Mouse (Mus musculus) heart, embryonic 11.5 days (tissue): ENCODE results near the gene Lamb3. TPM values are rescaled to one million over a fixed set of nuclear protein-coding genes. Genes with fewer than 3 reads are reported as not detected.

Experiments
- ATAC-seq: fragments of 200-750 bp; cut with Nextera tagmentation; replicated peaks from 2 replicates; pipeline ENCODE4 v1.8.0; 2017; ENCODE audit warnings: moderate library complexity; ENCODE audit not compliant: insufficient number of reproducible peaks, low FRiP score, low TSS enrichment
- H3K27ac ChIP-seq: fragments of 300-500 bp; sonication (generic); 2 replicates; pipeline ENCODE4 v1.5.1; 2014; ENCODE audit warnings: mild to moderate bottlenecking, low read depth, low read length
- H3K27me3 ChIP-seq: fragments of 300-500 bp; sonication (generic); 2 replicates; pipeline ENCODE4 v1.6.1; 2014; ENCODE audit warnings: mild to moderate bottlenecking, low read length, mixed read lengths; ENCODE audit not compliant: control insufficient read depth, insufficient read depth
- H3K36me3 ChIP-seq: fragments of 300-500 bp; sonication (generic); 2 replicates; pipeline ENCODE4 v1.6.1; 2014; ENCODE audit warnings: mild to moderate bottlenecking, low read length, moderate library complexity, mixed read lengths; ENCODE audit not compliant: control insufficient read depth, insufficient read depth
- H3K4me1 ChIP-seq: fragments of 300-500 bp; sonication (generic); 2 replicates; pipeline ENCODE4 v1.6.1; 2014; ENCODE audit warnings: low read length; ENCODE audit not compliant: control insufficient read depth, insufficient read depth
- H3K4me2 ChIP-seq: fragments of 300-500 bp; sonication (generic); 2 replicates; pipeline ENCODE4 v1.6.1; 2014; ENCODE audit warnings: mild to moderate bottlenecking, moderate library complexity
- H3K4me3 ChIP-seq: fragments of 300-500 bp; sonication (generic); 2 replicates; pipeline ENCODE4 v1.5.1; 2014; ENCODE audit warnings: low read depth, low read length
- H3K9ac ChIP-seq: fragments of 300-500 bp; sonication (generic); 2 replicates; pipeline ENCODE4 v1.6.1; 2014; ENCODE audit warnings: mild to moderate bottlenecking, low read depth, low read length, moderate library complexity
- H3K9me3 ChIP-seq: fragments of 300-500 bp; sonication (generic); replicated peaks from 2 replicates; pipeline ENCODE4 v1.6.1; 2016; ENCODE audit warnings: low read length; ENCODE audit not compliant: control insufficient read depth
- WGBS: fragments of 180-500 bp; shearing (Covaris S2); extraction: QIAGEN DNeasy Blood & Tissue Kit; methylation state at CpG from one replicate; pipeline ENCODE4 v1.1.7; 2014; ENCODE audit not compliant: insufficient replicate concordance; 5-methylcytosine and 5-hydroxymethylcytosine counted together
- polyA plus RNA-seq: library from polyadenylated mRNA; unstranded; fragments of >200 nt; fragmentation: Nextera tagmentation; extraction: Ambion mirVana; gene quantifications from 2 replicates; pipeline ENCODE4 v1.2.1, GENCODE M21; 2014

Gene Lamb3
- polyA plus RNA-seq, 1 experiment from 2014 or later = 0.64 TPM

GRCm38 (mm10) chr1:193315705-193316357 is 108.3 kb downstream of the Lamb3 start:
- H3K4me3 ChIP-seq = no peak overlapping the region
- H3K4me1 ChIP-seq = peaks cover 23% of the 10 kb centered on the region
- peak overlapping the region; percentile 92 for H3K27ac ChIP-seq
- no peaks in the 10 kb centered on the region for H3K36me3 ChIP-seq
- no peaks in the 10 kb centered on the region for H3K9me3 ChIP-seq
- no peaks in the 10 kb centered on the region for H3K27me3 ChIP-seq
- no peak overlapping the region for H3K4me2 ChIP-seq
- 27% methylated on average over 5 of the region's 5 CpGs for WGBS
- no peak overlapping the region for H3K9ac ChIP-seq
- peak; percentile 64 for ATAC-seq

- peak; percentile 32; the same call in 1 of the 2 replicates for ATAC-seq
- H3K9me3 ChIP-seq = no peaks in the 10 kb centered on the region
- H3K4me3 ChIP-seq = no peak overlapping the region
- WGBS = 33% methylated on average over 9 of the region's 9 CpGs
- H3K27ac ChIP-seq = peak overlapping the region; percentile 92
- H3K27me3 ChIP-seq = no peaks in the 10 kb centered on the region
- H3K9ac ChIP-seq = no peak overlapping the region
- no peak overlapping the region for H3K4me2 ChIP-seq
- no peaks in the 10 kb centered on the region for H3K36me3 ChIP-seq
- H3K4me1 ChIP-seq = peaks cover 23% of the 10 kb centered on the region
Observed at GRCm38 (mm10) chr1:193316358-193316750, 108.9 kb downstream of the Lamb3 start.

DNA sequence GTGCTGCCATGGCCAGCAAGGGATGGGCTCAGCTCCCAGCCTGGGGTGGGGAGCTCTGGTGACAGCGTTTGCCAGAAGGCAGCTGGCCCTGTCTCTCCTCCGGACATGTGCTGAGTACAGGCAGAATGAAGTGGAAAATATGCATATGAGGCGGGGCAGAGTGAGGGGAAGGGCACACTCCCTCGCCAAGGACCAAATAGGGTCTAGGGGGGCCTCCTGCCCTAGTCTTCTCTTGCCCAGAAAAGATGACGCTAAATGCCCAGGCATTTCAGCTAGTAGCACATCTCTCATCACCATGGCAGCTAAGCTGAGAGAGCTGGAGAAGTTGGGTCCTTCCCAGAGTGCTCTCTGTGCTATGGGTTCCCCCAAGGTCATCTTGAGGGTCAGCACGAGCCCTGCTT is 109.7 kb downstream of the Lamb3 start:
- ATAC-seq = peak; percentile 70
- no peak overlapping the region; the same call in 1 of the 2 replicates for H3K9ac ChIP-seq
- H3K4me1 ChIP-seq = peaks cover 23% of the 10 kb centered on the region
- H3K27me3 ChIP-seq = no peaks in the 10 kb centered on the region
- no peak overlapping the region for H3K4me3 ChIP-seq
- H3K4me2 ChIP-seq = no peak overlapping the region
- 16% methylated on average over 6 of the region's 6 CpGs for WGBS
- H3K36me3 ChIP-seq = no peaks in the 10 kb centered on the region
- peak overlapping the region; percentile 85 for H3K27ac ChIP-seq
- H3K9me3 ChIP-seq = no peaks in the 10 kb centered on the region

- 40% methylated on average over 3 of the region's 3 CpGs for WGBS
- H3K36me3 ChIP-seq = no peaks in the 10 kb centered on the region
Observed at GRCm38 (mm10) chr1:193319721-193320120, 112.2 kb downstream of the Lamb3 start.

GRCm38 (mm10) chr1:193320398-193320797 is 112.9 kb downstream of the Lamb3 start:
- no peaks in the 10 kb centered on the region for H3K36me3 ChIP-seq
- H3K4me2 ChIP-seq = no peak overlapping the region
- 82% methylated on average over 8 of the region's 8 CpGs for WGBS
- no peak for ATAC-seq
- no peak overlapping the region for H3K9ac ChIP-seq
- no peak overlapping the region for H3K4me3 ChIP-seq
- H3K9me3 ChIP-seq = no peaks in the 10 kb centered on the region
- peaks cover 17% of the 10 kb centered on the region for H3K4me1 ChIP-seq
- no peaks in the 10 kb centered on the region for H3K27me3 ChIP-seq
- H3K27ac ChIP-seq = no peak overlapping the region

More at GRCm38 (mm10) chr1:193319721-193320120, 112.2 kb downstream of the Lamb3 start:
- no peak overlapping the region for H3K4me2 ChIP-seq
- H3K27me3 ChIP-seq = no peaks in the 10 kb centered on the region
- H3K4me3 ChIP-seq = no peak overlapping the region
- no peak overlapping the region for H3K27ac ChIP-seq
- no peak overlapping the region for H3K9ac ChIP-seq
- ATAC-seq = no peak
- H3K9me3 ChIP-seq = no peaks in the 10 kb centered on the region
- H3K4me1 ChIP-seq = peaks cover 23% of the 10 kb centered on the region

GRCm38 (mm10) chr1:193323686-193324085 is 116.2 kb downstream of the Lamb3 start:
- H3K27ac ChIP-seq = no peak overlapping the region
- peak; percentile 19; the same call in 1 of the 2 replicates for ATAC-seq
- H3K27me3 ChIP-seq = no peaks in the 10 kb centered on the region
- H3K9ac ChIP-seq = no peak overlapping the region
- no peaks in the 10 kb centered on the region for H3K36me3 ChIP-seq
- no peak overlapping the region for H3K4me2 ChIP-seq
- H3K4me1 ChIP-seq = peaks cover 5% of the 10 kb centered on the region; the same call in 1 of the 2 replicates
- WGBS = 88% methylated on average over 6 of the region's 6 CpGs
- no peaks in the 10 kb centered on the region for H3K9me3 ChIP-seq
- H3K4me3 ChIP-seq = no peak overlapping the region

DNA sequence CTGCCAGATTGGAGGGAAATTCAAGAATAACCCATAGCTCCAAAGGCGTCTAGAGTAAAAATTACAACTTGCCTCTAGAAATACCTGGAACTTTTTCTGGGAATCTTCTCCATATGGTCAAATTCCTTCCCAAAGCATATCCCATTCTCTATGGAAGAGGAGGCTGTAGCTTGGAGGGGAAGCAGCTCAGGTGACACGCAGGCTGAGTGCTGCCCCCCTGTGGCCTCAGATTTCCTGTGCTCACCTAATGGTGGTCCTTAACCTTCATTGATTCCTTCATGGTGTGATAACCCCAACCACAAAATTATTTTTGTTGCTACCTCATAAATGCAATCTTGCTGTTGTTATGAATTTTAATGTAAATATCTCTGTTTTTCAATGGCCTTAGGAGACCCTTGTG is 116.7 kb downstream of the Lamb3 start:
- H3K9ac ChIP-seq = no peak overlapping the region
- H3K9me3 ChIP-seq = no peaks in the 10 kb centered on the region
- no peak overlapping the region for H3K4me2 ChIP-seq
- no peaks in the 10 kb centered on the region for H3K36me3 ChIP-seq
- no peak overlapping the region for H3K4me3 ChIP-seq
- H3K27me3 ChIP-seq = no peaks in the 10 kb centered on the region
- no peak overlapping the region for H3K27ac ChIP-seq
- WGBS = 37% methylated on average over 2 of the region's 2 CpGs
- ATAC-seq = no peak
- H3K4me1 ChIP-seq = peaks cover 5% of the 10 kb centered on the region; the same call in 1 of the 2 replicates

DNA sequence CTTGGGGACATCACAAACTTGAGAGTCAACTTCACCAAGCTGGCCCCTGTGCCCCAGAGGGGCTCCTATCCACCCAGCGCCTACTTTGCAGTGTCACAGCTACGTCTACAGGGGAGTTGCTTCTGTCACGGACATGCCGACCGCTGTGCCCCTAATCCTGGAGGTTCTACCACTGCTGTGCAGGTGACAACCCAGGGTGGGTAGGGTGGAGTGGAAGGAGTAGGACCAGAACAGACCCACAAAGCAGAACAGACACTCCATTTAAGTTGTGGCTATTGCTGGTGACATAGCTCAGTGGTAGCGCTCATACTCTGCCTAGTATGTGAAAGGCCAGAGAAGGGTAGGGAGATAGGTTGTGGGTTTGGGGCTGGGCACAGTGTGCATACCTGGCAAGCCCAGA is 118.4 kb downstream of the Lamb3 start:
- ATAC-seq = no peak
- WGBS = 84% methylated on average over 6 of the region's 6 CpGs
- Histone ChIP-seq H3K4me2 (no peak overlapping the region), H3K36me3 (no peaks in the 10 kb centered on the region), H3K9ac (no peak overlapping the region), H3K27ac (no peak overlapping the region), H3K4me1 (peaks cover 13% of the 10 kb centered on the region), H3K4me3 (no peak overlapping the region), H3K9me3 (no peaks in the 10 kb centered on the region), H3K27me3 (peaks cover 2% of the 10 kb centered on the region; the same call in 1 of the 2 replicates)
